Mouse (Mus musculus): ENCODE measurements around the gene Crhr1.

GRCm38 (mm10) chr11:104182141-104182540 lies 49.5 kb downstream of the Crhr1 start:
- no peak for TF ChIP-seq CTCF (IDR thresholded peaks at IDR 0.05; ENCODE audit: low read depth, low read length)
- no peak for TF ChIP-seq EP300 (IDR thresholded peaks at IDR 0.05; ENCODE audit: insufficient read depth, low read depth, low read length)
- no peak for TF ChIP-seq POLR2A (IDR thresholded peaks at IDR 0.05; ENCODE audit: insufficient read depth, low read length)

All from ES-Bruce4 (cell line).